Comparison of ENCODE assay signal across 8 mouse cellular contexts in the genomic region with DNA sequence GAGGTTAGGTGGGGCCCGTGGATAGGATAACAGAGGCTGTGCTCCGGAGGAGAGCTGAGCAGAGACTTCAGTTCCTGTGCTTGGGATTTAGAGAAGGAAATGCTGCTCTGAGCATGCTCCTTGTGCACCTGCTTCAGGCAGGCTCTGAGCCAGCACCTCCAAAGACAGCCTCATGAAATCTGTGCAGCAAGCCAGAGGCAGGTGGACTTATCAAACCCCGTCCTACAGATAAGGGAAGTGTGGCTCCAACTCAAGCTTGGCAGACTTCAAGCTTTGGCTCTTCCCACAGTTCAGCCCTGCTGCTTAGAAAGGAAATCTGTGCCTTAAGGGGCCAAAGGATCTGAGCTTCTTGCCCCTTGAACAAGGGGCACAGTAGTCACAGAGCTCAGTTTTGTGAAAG. TPM values are rescaled to one million over a fixed set of nuclear protein-coding genes. Genes with fewer than 3 reads are reported as not detected.
DNase-seq lines count a peak whose midpoint lies in the region; ATAC-seq and TF ChIP-seq lines count a peak whose summit lies in the region.

No protein-coding gene starts in this region.

- no peaks in the 10 kb centered on the region for H3K36me3 ChIP-seq in intestine, postnatal 0 days (ENCODE audit: control insufficient read depth, insufficient read depth)
- H3K36me3 ChIP-seq in liver, embryonic 12.5 days: no peaks in the 10 kb centered on the region

- H3K9me3 ChIP-seq in intestine, postnatal 0 days (ENCODE audit: control insufficient read depth): no peaks in the 10 kb centered on the region
- H3K9me3 ChIP-seq in liver, embryonic 12.5 days (replicated peaks): no peaks in the 10 kb centered on the region

- H3K4me1 ChIP-seq in intestine, postnatal 0 days (replicated peaks; ENCODE audit: control insufficient read depth, insufficient read depth, low read length): peaks cover 21% of the 10 kb centered on the region
- H3K4me1 ChIP-seq in liver, embryonic 12.5 days: peaks cover 71% of the 10 kb centered on the region

- 14% methylated on average over 3 of the region's 3 CpGs for WGBS in intestine, postnatal 0 days
- WGBS in liver, embryonic 12.5 days (ENCODE audit: insufficient replicate concordance): 40% methylated on average over 3 of the region's 3 CpGs

- no peaks in the 10 kb centered on the region for H3K27me3 ChIP-seq in intestine, postnatal 0 days (replicated peaks; ENCODE audit: control insufficient read depth, insufficient read depth, low read length)
- H3K27me3 ChIP-seq in liver, embryonic 12.5 days (replicated peaks): peaks cover 5% of the 10 kb centered on the region

- 0 out of 2 replicates have a peak overlapping the region, but pooled peaks have one; percentile 17 for H3K9ac ChIP-seq in intestine, postnatal 0 days (ENCODE audit: low read depth, low read length)
- no peak overlapping the region for H3K9ac ChIP-seq in liver, embryonic 12.5 days

- H3K27ac ChIP-seq in gastrocnemius, adult 2 months: peak overlapping the region; percentile 90
- H3K27ac ChIP-seq in intestine, postnatal 0 days (ENCODE audit: low read depth, low read length): peak overlapping the region; percentile 57
- H3K27ac ChIP-seq in liver, embryonic 12.5 days: no peak overlapping the region

- intact Hi-C loops in gastrocnemius, adult 2 months (cut with DNase I): no loop called here

- TF ChIP-seq CTCF in gastrocnemius, adult 2 months (IDR thresholded peaks at IDR 0.05): no peak
- TF ChIP-seq CTCF in intestine, postnatal 0 days (IDR thresholded peaks at IDR 0.05; ENCODE audit: low read depth): no peak

- DNase-seq in gastrocnemius, adult 2 months: peak; percentile 61
- no peak for DNase-seq in gastrocnemius, adult 18-20 months (ENCODE audit: low spot score)
- peak; percentile 57 for DNase-seq in right cerebral cortex, adult 18-20 months
- DNase-seq in right cerebral cortex, adult 2 months (ENCODE audit: low spot score in 2 of 2): no peak
- no peak for DNase-seq in embryo, embryonic 9.5 days (ENCODE audit: extremely low spot score)
- DNase-seq in thymus, postnatal 4 days: no peak

- H3K4me2 ChIP-seq in intestine, postnatal 0 days (replicated peaks; ENCODE audit: low read depth): peak overlapping the region; percentile 1; the same call in 1 of the 2 replicates
- H3K4me2 ChIP-seq in liver, embryonic 12.5 days: no peak overlapping the region

- peak overlapping the region; percentile 40 for H3K4me3 ChIP-seq in gastrocnemius, adult 2 months
- H3K4me3 ChIP-seq in intestine, postnatal 0 days (ENCODE audit: low read depth, low read length): no peak overlapping the region
- no peak overlapping the region for H3K4me3 ChIP-seq in liver, embryonic 12.5 days

- no peak for ATAC-seq in intestine, postnatal 0 days
- ATAC-seq in liver, embryonic 12.5 days: no peak

RNA-seq across cellular contexts. Expression of gene Myl9, which starts 48.3 kb away (rescaled TPM):
- total RNA-seq in gastrocnemius, adult 2 months (2021): 10 to 100 TPM; 41.2 to 50.0 TPM
- 10 to 100 TPM; 47.9 to 60.8 TPM for total RNA-seq in gastrocnemius, adult 18-20 months (2021)
- 1,325 and 1,382 TPM in 2 replicates for polyA plus RNA-seq in intestine, postnatal 0 days (2015; fragmentation: Nextera tagmentation; extraction: Ambion mirVana)
- 70.5 and 76.1 TPM in 2 replicates for polyA plus RNA-seq in liver, embryonic 12.5 days (2016; fragmentation: Nextera tagmentation; extraction: Ambion mirVana)

Comparison
In these comparisons a context has a peak if more than half of its experiments do, and no peak if none do; other contexts are left out.
1. DNase-seq: peak in gastrocnemius, adult 2 months (single experiment) and right cerebral cortex, adult 18-20 months (single experiment); none in gastrocnemius, adult 18-20 months (single experiment), right cerebral cortex, adult 2 months (0 of 2), embryo, embryonic 9.5 days (single experiment) and thymus, postnatal 4 days (single experiment).